Mouse (Mus musculus): ENCODE results near the gene Hook2. TPM values are rescaled to one million over a fixed set of nuclear protein-coding genes. Genes with fewer than 3 reads are reported as not detected.

Hook2 gene
- polyA plus RNA-seq, 1 experiment from 2014 or later: 5.3 TPM

GRCm38 (mm10) chr8:84959811-84960210, 30.6 kb upstream of the Hook2 start:
- Histone ChIP-seq H3K4me1 (replicated peaks) (peaks cover 9% of the 10 kb centered on the region), H3K9me3 (replicated peaks) (no peaks in the 10 kb centered on the region), H3K9ac (no peak overlapping the region), H3K27me3 (no peaks in the 10 kb centered on the region), H3K36me3 (peaks cover 10% of the 10 kb centered on the region), H3K4me3 (no peak overlapping the region), H3K4me2 (no peak overlapping the region), H3K27ac (peak overlapping the region; percentile 30; the same call in 1 of the 2 replicates)
- ATAC-seq (replicated peaks; ENCODE audit: insufficient number of reproducible peaks, insufficient read depth, low FRiP score, low read depth): no peak
- 72% methylated on average over 7 of the region's 7 CpGs for WGBS

- no peak overlapping the region for H3K4me3 ChIP-seq
- no peak overlapping the region for H3K27ac ChIP-seq
- 89% methylated on average over 4 of the region's 4 CpGs for WGBS
- no peaks in the 10 kb centered on the region for H3K36me3 ChIP-seq
- no peak overlapping the region for H3K9ac ChIP-seq
- no peak overlapping the region for H3K4me2 ChIP-seq
- H3K9me3 ChIP-seq (replicated peaks): no peaks in the 10 kb centered on the region
- no peak for ATAC-seq (replicated peaks; ENCODE audit: insufficient number of reproducible peaks, insufficient read depth, low FRiP score, low read depth)
- no peaks in the 10 kb centered on the region for H3K27me3 ChIP-seq
- H3K4me1 ChIP-seq (replicated peaks): peaks cover 34% of the 10 kb centered on the region
Measured at GRCm38 (mm10) chr8:84963952-84964351, 26.5 kb upstream of the Hook2 start.

- no peaks in the 10 kb centered on the region for H3K9me3 ChIP-seq (replicated peaks)
- no peaks in the 10 kb centered on the region for H3K27me3 ChIP-seq
- peak overlapping the region; percentile 74 for H3K9ac ChIP-seq
- peaks cover 31% of the 10 kb centered on the region for H3K4me1 ChIP-seq (replicated peaks)
- under 1% methylated on average over 41 of the region's 41 CpGs for WGBS
- peak overlapping the region; percentile 78 for H3K27ac ChIP-seq
- H3K36me3 ChIP-seq: peaks cover 2% of the 10 kb centered on the region; the same call in 1 of the 2 replicates
- peak overlapping the region; percentile 93 for H3K4me2 ChIP-seq
- peak overlapping the region; percentile 75 for H3K4me3 ChIP-seq
- ATAC-seq (replicated peaks; ENCODE audit: insufficient number of reproducible peaks, insufficient read depth, low FRiP score, low read depth): peak; percentile 84
Measured at GRCm38 (mm10) chr8:84965731-84966291, 24.6 kb upstream of the Hook2 start.

- Histone ChIP-seq H3K9me3 (replicated peaks) (no peaks in the 10 kb centered on the region), H3K9ac (no peak overlapping the region), H3K4me2 (peak overlapping the region; percentile 93; the same call in 1 of the 2 replicates), H3K27me3 (no peaks in the 10 kb centered on the region), H3K27ac (peak overlapping the region; percentile 43), H3K4me3 (no peak overlapping the region), H3K36me3 (peaks cover 6% of the 10 kb centered on the region), H3K4me1 (replicated peaks) (peaks cover 36% of the 10 kb centered on the region)
- ATAC-seq (replicated peaks; ENCODE audit: insufficient number of reproducible peaks, insufficient read depth, low FRiP score, low read depth): no peak
- WGBS: 40% methylated on average over 3 of the region's 3 CpGs
Measured at GRCm38 (mm10) chr8:84966603-84967002, 23.8 kb upstream of the Hook2 start.

- Histone ChIP-seq H3K9me3 (replicated peaks) (no peaks in the 10 kb centered on the region), H3K27ac (no peak overlapping the region), H3K4me1 (replicated peaks) (peaks cover 36% of the 10 kb centered on the region), H3K4me2 (peak overlapping the region; percentile 80; the same call in 1 of the 2 replicates), H3K27me3 (no peaks in the 10 kb centered on the region), H3K9ac (no peak overlapping the region), H3K4me3 (no peak overlapping the region), H3K36me3 (peaks cover 18% of the 10 kb centered on the region)
- no peak for ATAC-seq (replicated peaks; ENCODE audit: insufficient number of reproducible peaks, insufficient read depth, low FRiP score, low read depth)
- WGBS: 84% methylated on average over 13 of the region's 13 CpGs
Measured at GRCm38 (mm10) chr8:84967532-84968304, 22.7 kb upstream of the Hook2 start.

- H3K4me3 ChIP-seq: peak overlapping the region; percentile 63
- peak overlapping the region; percentile 80 for H3K4me2 ChIP-seq
- H3K36me3 ChIP-seq: peaks cover 27% of the 10 kb centered on the region
- H3K9me3 ChIP-seq (replicated peaks): no peaks in the 10 kb centered on the region
- peak overlapping the region; percentile 87 for H3K9ac ChIP-seq
- H3K27ac ChIP-seq: peak overlapping the region; percentile 87
- H3K27me3 ChIP-seq: no peaks in the 10 kb centered on the region
- 27% methylated on average over 2 of the region's 2 CpGs for WGBS
- peaks cover 38% of the 10 kb centered on the region for H3K4me1 ChIP-seq (replicated peaks)
- no peak for ATAC-seq (replicated peaks; ENCODE audit: insufficient number of reproducible peaks, insufficient read depth, low FRiP score, low read depth)
Measured at GRCm38 (mm10) chr8:84968650-84969049, 21.8 kb upstream of the Hook2 start.

GRCm38 (mm10) chr8:84969241-84970134, 20.9 kb upstream of the Hook2 start, which contains the start of the genes Gm49661, Prdx2 and Rnaseh2a:
Gm49661 (minus strand) TSS chr8:84969433.
Prdx2 (plus strand) TSS chr8:84969587.
Rnaseh2a (minus strand) TSS chr8:84969767.
- peak within 1 kb of the TSS; percentile 63 for H3K4me3 ChIP-seq
- ATAC-seq (replicated peaks; ENCODE audit: insufficient number of reproducible peaks, insufficient read depth, low FRiP score, low read depth): peak; percentile 56
- under 1% methylated on average over 56 of the region's 56 CpGs for WGBS
- H3K27ac ChIP-seq: peak within 1 kb of the TSS; percentile 87
- H3K9me3 ChIP-seq (replicated peaks): no peaks in the 10 kb centered on the region
- peaks cover 39% of the 10 kb centered on the region for H3K4me1 ChIP-seq (replicated peaks)
- peaks cover 31% of the 10 kb centered on the region for H3K36me3 ChIP-seq
- no peaks in the 10 kb centered on the region for H3K27me3 ChIP-seq
- H3K4me2 ChIP-seq: peak within 1 kb of the TSS; percentile 80
- H3K9ac ChIP-seq: peak within 1 kb of the TSS; percentile 87

GRCm38 (mm10) chr8:84970135-84970790, 20.1 kb upstream of the Hook2 start:
- peak overlapping the region; percentile 63 for H3K4me3 ChIP-seq
- H3K4me2 ChIP-seq: peak overlapping the region; percentile 80
- H3K27ac ChIP-seq: peak overlapping the region; percentile 87
- ATAC-seq (replicated peaks; ENCODE audit: insufficient number of reproducible peaks, insufficient read depth, low FRiP score, low read depth): no peak
- peaks cover 39% of the 10 kb centered on the region for H3K4me1 ChIP-seq (replicated peaks)
- 9% methylated on average over 21 of the region's 21 CpGs for WGBS
- H3K36me3 ChIP-seq: peaks cover 31% of the 10 kb centered on the region
- no peaks in the 10 kb centered on the region for H3K9me3 ChIP-seq (replicated peaks)
- H3K27me3 ChIP-seq: no peaks in the 10 kb centered on the region
- H3K9ac ChIP-seq: peak overlapping the region; percentile 87

- H3K27me3 ChIP-seq: no peaks in the 10 kb centered on the region
- peak overlapping the region; percentile 80 for H3K4me2 ChIP-seq
- no peak overlapping the region for H3K27ac ChIP-seq
- no peak for ATAC-seq (replicated peaks; ENCODE audit: insufficient number of reproducible peaks, insufficient read depth, low FRiP score, low read depth)
- H3K4me3 ChIP-seq: peak overlapping the region; percentile 63
- peaks cover 31% of the 10 kb centered on the region for H3K36me3 ChIP-seq
- H3K9ac ChIP-seq: peak overlapping the region; percentile 87
- H3K9me3 ChIP-seq (replicated peaks): no peaks in the 10 kb centered on the region
- H3K4me1 ChIP-seq (replicated peaks): peaks cover 42% of the 10 kb centered on the region
- 42% methylated on average over 5 of the region's 5 CpGs for WGBS
Measured at GRCm38 (mm10) chr8:84970913-84971312, 19.5 kb upstream of the Hook2 start.

- ATAC-seq (replicated peaks; ENCODE audit: insufficient number of reproducible peaks, insufficient read depth, low FRiP score, low read depth): no peak
- Histone ChIP-seq H3K27ac (no peak overlapping the region), H3K4me3 (no peak overlapping the region), H3K9ac (no peak overlapping the region), H3K27me3 (no peaks in the 10 kb centered on the region), H3K4me1 (replicated peaks) (peaks cover 47% of the 10 kb centered on the region), H3K9me3 (replicated peaks) (no peaks in the 10 kb centered on the region), H3K4me2 (no peak overlapping the region), H3K36me3 (peaks cover 31% of the 10 kb centered on the region)
- 87% methylated on average over 1 of the region's 1 CpGs for WGBS
Measured at GRCm38 (mm10) chr8:84973079-84973478, 17.3 kb upstream of the Hook2 start.
